Mouse (Mus musculus) retina, adult 2 months (tissue): ENCODE results near the gene Tnfsf4.

Experiments used
- DNase-seq: peaks from one replicate; pipeline ENCODE4 v3.0.0-alpha.2; 2012; ENCODE audit warnings: low read depth, low spot score

Gene Tnfsf4

GRCm38 (mm10) chr1:161452250-161452649 lies 57.0 kb downstream of the Tnfsf4 start:
- DNase-seq = no peak

DNA sequence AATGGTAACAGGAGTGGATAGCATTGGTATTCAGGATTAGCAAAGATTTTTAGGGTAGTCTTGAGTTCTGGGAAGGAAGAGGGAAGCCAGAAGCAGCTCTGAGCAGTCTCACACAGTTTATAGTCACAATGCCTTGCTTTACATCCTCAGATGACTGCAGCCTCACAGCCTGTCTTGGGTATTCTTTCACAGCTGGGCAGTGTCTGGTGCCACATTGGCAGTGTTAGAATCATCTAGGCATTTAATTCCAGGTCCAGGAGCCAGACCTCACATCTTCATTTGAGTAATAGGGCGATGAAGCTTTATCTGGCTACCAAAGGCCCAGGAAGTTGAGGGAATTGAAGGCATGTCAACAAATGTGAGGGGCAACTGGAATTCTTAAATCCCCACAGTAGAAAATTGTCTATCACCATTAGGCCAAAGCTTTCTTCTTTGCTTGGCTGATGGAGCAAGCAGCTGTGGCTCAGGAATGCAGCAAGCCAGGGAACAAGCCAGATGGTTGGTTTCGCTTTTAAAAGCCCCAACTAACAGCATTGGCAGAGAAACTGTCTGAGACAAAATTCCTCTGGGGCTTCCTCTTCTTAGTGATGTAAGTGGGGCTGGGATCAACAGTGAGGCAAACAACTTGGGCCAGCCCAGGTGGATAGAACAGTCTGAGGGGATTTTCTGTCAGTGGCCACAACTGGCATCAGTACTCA lies 68.3 kb downstream of the Tnfsf4 start:
- DNase-seq = no peak
